In genomic region chrX:98890406-98891116, GRCm38 (mm10) we compare ENCODE assay signal across 8 mouse cellular contexts. TPM values are rescaled to one million over a fixed set of nuclear protein-coding genes. Genes with fewer than 3 reads are reported as not detected.
A peak's percentile ranks its signal among the peaks of the same experiment; 100 is the strongest.
DNase-seq lines count a peak whose midpoint lies in the region; ATAC-seq lines count a peak whose summit lies in the region.

Ophn1 (minus strand) TSS chrX:98891025.

- H3K9me3 ChIP-seq in erythroblast, embryonic 14.5 days (ENCODE audit: control insufficient read depth, low read length): peaks cover 9% of the 10 kb centered on the region; the same call in 1 of the 2 replicates
- no peaks in the 10 kb centered on the region for H3K9me3 ChIP-seq in embryonic facial prominence, embryonic 14.5 days (ENCODE audit: control insufficient read depth, low read length)
- H3K9me3 ChIP-seq in kidney, embryonic 14.5 days (ENCODE audit: control insufficient read depth, low read length): no peaks in the 10 kb centered on the region
- H3K9me3 ChIP-seq in limb, embryonic 13.5 days: no peaks in the 10 kb centered on the region
- no peaks in the 10 kb centered on the region for H3K9me3 ChIP-seq in midbrain, embryonic 13.5 days
- H3K9me3 ChIP-seq in stomach, embryonic 15.5 days: no peaks in the 10 kb centered on the region

- peaks cover 30% of the 10 kb centered on the region for H3K27me3 ChIP-seq in erythroblast, embryonic 14.5 days (ENCODE audit: control insufficient read depth)
- H3K27me3 ChIP-seq in embryonic facial prominence, embryonic 14.5 days (replicated peaks; ENCODE audit: control insufficient read depth, insufficient read depth, low read length): peaks cover 11% of the 10 kb centered on the region; the same call in 1 of the 2 replicates
- H3K27me3 ChIP-seq in kidney, embryonic 14.5 days (ENCODE audit: control insufficient read depth, insufficient read depth, low read length): 0 out of 2 replicates have a peak, but pooled peaks cover 2% of the 10 kb centered on the region
- peaks cover 27% of the 10 kb centered on the region for H3K27me3 ChIP-seq in limb, embryonic 13.5 days
- no peaks in the 10 kb centered on the region; the same call in 1 of the 2 replicates for H3K27me3 ChIP-seq in midbrain, embryonic 13.5 days
- H3K27me3 ChIP-seq in stomach, embryonic 15.5 days (replicated peaks): 0 out of 2 replicates have a peak, but pooled peaks cover 9% of the 10 kb centered on the region

- peak within 1 kb of the TSS; percentile 65 for H3K9ac ChIP-seq in embryonic facial prominence, embryonic 14.5 days (ENCODE audit: low read depth, low read length)
- peak within 1 kb of the TSS; percentile 56 for H3K9ac ChIP-seq in kidney, embryonic 14.5 days (ENCODE audit: low read depth, low read length)
- peak within 1 kb of the TSS; percentile 60 for H3K9ac ChIP-seq in limb, embryonic 13.5 days
- peak within 1 kb of the TSS; percentile 73 for H3K9ac ChIP-seq in midbrain, embryonic 13.5 days (replicated peaks)
- H3K9ac ChIP-seq in stomach, embryonic 15.5 days: no peak within 1 kb of the TSS

- H3K27ac ChIP-seq in embryonic facial prominence, embryonic 14.5 days (replicated peaks; ENCODE audit: low read depth, low read length): peak within 1 kb of the TSS; percentile 76
- peak within 1 kb of the TSS; percentile 74; the same call in 1 of the 2 replicates for H3K27ac ChIP-seq in kidney, embryonic 14.5 days (ENCODE audit: low read depth, low read length)
- H3K27ac ChIP-seq in limb, embryonic 13.5 days: peak within 1 kb of the TSS; percentile 48
- peak within 1 kb of the TSS; percentile 89 for H3K27ac ChIP-seq in midbrain, embryonic 13.5 days
- peak within 1 kb of the TSS; percentile 80 for H3K27ac ChIP-seq in stomach, embryonic 15.5 days

- no peaks in the 10 kb centered on the region for H3K36me3 ChIP-seq in erythroblast, embryonic 14.5 days (ENCODE audit: control insufficient read depth)
- no peaks in the 10 kb centered on the region for H3K36me3 ChIP-seq in embryonic facial prominence, embryonic 14.5 days (ENCODE audit: control insufficient read depth, insufficient read depth, low read length)
- no peaks in the 10 kb centered on the region for H3K36me3 ChIP-seq in kidney, embryonic 14.5 days (ENCODE audit: control insufficient read depth, insufficient read depth, low read length)
- H3K36me3 ChIP-seq in limb, embryonic 13.5 days: no peaks in the 10 kb centered on the region
- H3K36me3 ChIP-seq in midbrain, embryonic 13.5 days: no peaks in the 10 kb centered on the region
- no peaks in the 10 kb centered on the region for H3K36me3 ChIP-seq in stomach, embryonic 15.5 days

- peak; percentile 90 for DNase-seq in embryonic facial prominence, embryonic 14.5 days (ENCODE audit: low spot score)
- peak; percentile 74 to 80 for DNase-seq in heart, adult 9 months (ENCODE audit: low spot score in 2 of 2)

- ATAC-seq in erythroblast, adult 5-6 weeks (replicated peaks; ENCODE audit: low FRiP score, poor library complexity, severe bottlenecking): no peak
- peak; percentile 94 for ATAC-seq in embryonic facial prominence, embryonic 14.5 days (ENCODE audit: low read depth)
- ATAC-seq in kidney, embryonic 14.5 days (ENCODE audit: low FRiP score, low TSS enrichment): peak; percentile 92
- ATAC-seq in limb, embryonic 13.5 days (ENCODE audit: low FRiP score, low read depth): peak; percentile 93
- ATAC-seq in midbrain, embryonic 13.5 days: peak; percentile 97
- ATAC-seq in stomach, embryonic 15.5 days (ENCODE audit: insufficient read depth, low FRiP score, low read depth): peak; percentile 89

- 0 out of 2 replicates have a peak, but pooled peaks cover 4% of the 10 kb centered on the region for H3K4me1 ChIP-seq in erythroblast, embryonic 14.5 days (ENCODE audit: control insufficient read depth)
- no peaks in the 10 kb centered on the region for H3K4me1 ChIP-seq in embryonic facial prominence, embryonic 14.5 days (ENCODE audit: control insufficient read depth, insufficient read depth, low read length)
- H3K4me1 ChIP-seq in kidney, embryonic 14.5 days (ENCODE audit: control insufficient read depth, insufficient read depth, low read length): no peaks in the 10 kb centered on the region
- H3K4me1 ChIP-seq in limb, embryonic 13.5 days: no peaks in the 10 kb centered on the region
- peaks cover 21% of the 10 kb centered on the region for H3K4me1 ChIP-seq in midbrain, embryonic 13.5 days (replicated peaks)
- no peaks in the 10 kb centered on the region for H3K4me1 ChIP-seq in stomach, embryonic 15.5 days

- H3K4me2 ChIP-seq in embryonic facial prominence, embryonic 14.5 days (ENCODE audit: low read depth, low read length): peak within 1 kb of the TSS; percentile 53
- peak within 1 kb of the TSS; percentile 55 for H3K4me2 ChIP-seq in kidney, embryonic 14.5 days (replicated peaks; ENCODE audit: low read depth, low read length)
- peak within 1 kb of the TSS; percentile 62 for H3K4me2 ChIP-seq in limb, embryonic 13.5 days (replicated peaks)
- H3K4me2 ChIP-seq in midbrain, embryonic 13.5 days (replicated peaks): peak within 1 kb of the TSS; percentile 58
- peak within 1 kb of the TSS; percentile 64 for H3K4me2 ChIP-seq in stomach, embryonic 15.5 days

- WGBS in embryonic facial prominence, embryonic 14.5 days: 10% methylated on average over 23 of the region's 48 CpGs
- WGBS in kidney, embryonic 14.5 days: 22% methylated on average over 36 of the region's 48 CpGs
- 13% methylated on average over 48 of the region's 48 CpGs for WGBS in limb, embryonic 13.5 days
- 23% methylated on average over 46 of the region's 48 CpGs for WGBS in midbrain, embryonic 13.5 days
- WGBS in stomach, embryonic 15.5 days: 13% methylated on average over 48 of the region's 48 CpGs

- peak within 1 kb of the TSS; percentile 56 for H3K4me3 ChIP-seq in erythroblast, embryonic 14.5 days (replicated peaks)
- H3K4me3 ChIP-seq in embryonic facial prominence, embryonic 14.5 days (ENCODE audit: low read depth, low read length): peak within 1 kb of the TSS; percentile 52
- peak within 1 kb of the TSS; percentile 51 for H3K4me3 ChIP-seq in kidney, embryonic 14.5 days (ENCODE audit: low read length)
- H3K4me3 ChIP-seq in limb, embryonic 13.5 days: peak within 1 kb of the TSS; percentile 55
- H3K4me3 ChIP-seq in midbrain, embryonic 13.5 days (replicated peaks): peak within 1 kb of the TSS; percentile 58
- H3K4me3 ChIP-seq in stomach, embryonic 15.5 days (replicated peaks): peak within 1 kb of the TSS; percentile 54

RNA-seq across cellular contexts. Expression of gene Ophn1, which starts in this region (rescaled TPM):
- not detected in 2 replicates for polyA plus RNA-seq in erythroblast, embryonic 14.5 days (2012)
- 0.63 and 3.3 TPM in 2 replicates for total RNA-seq in erythroblast, adult 5-6 weeks (2015; ENCODE audit: low replicate concordance)
- 0.14 and 0.34 TPM in 2 replicates for total RNA-seq in erythroblast, adult 5-6 weeks (2017; ENCODE audit: low replicate concordance)
- 16.8 and 20.1 TPM in 2 replicates for polyA plus RNA-seq in embryonic facial prominence, embryonic 14.5 days (2014; fragmentation: Nextera tagmentation; extraction: Ambion mirVana)
- 13.5 and 14.2 TPM in 2 replicates for polyA plus RNA-seq in kidney, embryonic 14.5 days (2014; fragmentation: Nextera tagmentation; extraction: Ambion mirVana)
- 21.4 and 23.6 TPM in 2 replicates for polyA plus RNA-seq in limb, embryonic 13.5 days (2015; fragmentation: Nextera tagmentation; extraction: Ambion mirVana)
- 41.8 and 43.8 TPM in 2 replicates for polyA plus RNA-seq in midbrain, embryonic 13.5 days (2015; fragmentation: Nextera tagmentation; extraction: Ambion mirVana)
- 11.5 and 12.2 TPM in 2 replicates for polyA plus RNA-seq in stomach, embryonic 15.5 days (2015; fragmentation: Nextera tagmentation; extraction: Ambion mirVana)

Comparison
In these comparisons a context has a peak if more than half of its experiments do, and no peak if none do; other contexts are left out.
1. RNA of gene Ophn1 (polyA plus RNA-seq): 41.8 to 43.8 TPM in midbrain, embryonic 13.5 days, 21.4 to 23.6 TPM in limb, embryonic 13.5 days, 16.8 to 20.1 TPM in embryonic facial prominence, embryonic 14.5 days, 13.5 to 14.2 TPM in kidney, embryonic 14.5 days and 11.5 to 12.2 TPM in stomach, embryonic 15.5 days; not detected in erythroblast, embryonic 14.5 days; every median in the first group is over 10 times any median in the second.
2. Peak in every context shown above with its lines, with median percentiles within 50 percentile points of each other: H3K4me3 ChIP-seq, H3K27ac ChIP-seq and H3K4me2 ChIP-seq.